Mouse (Mus musculus): ENCODE results near the gene C2cd3.
"Not testable (repeated sequence)": the region's sequence is repeated elsewhere in the genome, so short reads cannot be mapped to it uniquely, and the experiment has no call there.

Gene C2cd3

GRCm38 (mm10) chr7:100468761-100469160 is 96.7 kb downstream of the C2cd3 start:
- DNase-seq (ENCODE audit: extremely low read depth, insufficient read length, low spot score): no peak

- DNase-seq (ENCODE audit: extremely low read depth, insufficient read length, low spot score): no peak
Observed at GRCm38 (mm10) chr7:100469502-100469901, 97.5 kb downstream of the C2cd3 start.

- DNase-seq (ENCODE audit: extremely low read depth, insufficient read length, low spot score): no peak
Observed at GRCm38 (mm10) chr7:100470796-100471406, 98.9 kb downstream of the C2cd3 start.

GRCm38 (mm10) chr7:100471407-100471797 is 99.4 kb downstream of the C2cd3 start:
- no peak for DNase-seq (ENCODE audit: extremely low read depth, insufficient read length, low spot score)

- DNase-seq (ENCODE audit: extremely low read depth, insufficient read length, low spot score): no peak
Observed at GRCm38 (mm10) chr7:100472777-100473176, 100.7 kb downstream of the C2cd3 start, which contains the start of gene Ucp3. Gene Ucp3 (plus strand): TSS chr7:100472990.

GRCm38 (mm10) chr7:100473846-100474454 is 101.9 kb downstream of the C2cd3 start:
- DNase-seq (ENCODE audit: extremely low read depth, insufficient read length, low spot score): no peak

GRCm38 (mm10) chr7:100474680-100475079 is 102.6 kb downstream of the C2cd3 start:
- peak; percentile 55 for DNase-seq (ENCODE audit: extremely low read depth, insufficient read length, low spot score)

GRCm38 (mm10) chr7:100479100-100479822 is 107.2 kb downstream of the C2cd3 start:
- no peak for DNase-seq (ENCODE audit: extremely low read depth, insufficient read length, low spot score)

- DNase-seq (ENCODE audit: extremely low read depth, insufficient read length, low spot score): no peak
Observed at GRCm38 (mm10) chr7:100479823-100480164, 107.8 kb downstream of the C2cd3 start.

- DNase-seq (ENCODE audit: extremely low read depth, insufficient read length, low spot score): no peak
Observed at GRCm38 (mm10) chr7:100480175-100480574, 108.1 kb downstream of the C2cd3 start.

- DNase-seq (ENCODE audit: extremely low read depth, insufficient read length, low spot score): not testable (repeated sequence)
Observed at GRCm38 (mm10) chr7:100482046-100482445, 110.0 kb downstream of the C2cd3 start.

- DNase-seq (ENCODE audit: extremely low read depth, insufficient read length, low spot score): peak; percentile 68
Observed at GRCm38 (mm10) chr7:100484493-100484892, 112.5 kb downstream of the C2cd3 start.

GRCm38 (mm10) chr7:100487301-100487700 is 115.3 kb downstream of the C2cd3 start:
- no peak for DNase-seq (ENCODE audit: extremely low read depth, insufficient read length, low spot score)

GRCm38 (mm10) chr7:100488474-100489048 is 116.5 kb downstream of the C2cd3 start:
- no peak for DNase-seq (ENCODE audit: extremely low read depth, insufficient read length, low spot score)

GRCm38 (mm10) chr7:100492391-100493116 is 120.5 kb downstream of the C2cd3 start:
- DNase-seq (ENCODE audit: extremely low read depth, insufficient read length, low spot score): no peak

- DNase-seq (ENCODE audit: extremely low read depth, insufficient read length, low spot score): peak; percentile 90
Observed at GRCm38 (mm10) chr7:100493117-100493483, 121.1 kb downstream of the C2cd3 start, which contains the start of gene Ucp2. Gene Ucp2 (plus strand): TSS chr7:100493337.

- DNase-seq (ENCODE audit: extremely low read depth, insufficient read length, low spot score): no peak
Observed at GRCm38 (mm10) chr7:100493484-100494414, 121.7 kb downstream of the C2cd3 start.

GRCm38 (mm10) chr7:100494415-100494831 is 122.4 kb downstream of the C2cd3 start:
- DNase-seq (ENCODE audit: extremely low read depth, insufficient read length, low spot score): no peak

GRCm38 (mm10) chr7:100495042-100495441 is 123.0 kb downstream of the C2cd3 start:
- DNase-seq (ENCODE audit: extremely low read depth, insufficient read length, low spot score): no peak

Data from 3134 (cell line).